Mouse (Mus musculus) adrenal gland, adult 8-10 months (tissue): ENCODE results near the gene Rfx2. TPM values are rescaled to one million over a fixed set of nuclear protein-coding genes. Genes with fewer than 3 reads are reported as not detected.

Experiments
- DNase-seq: peaks from one replicate; pipeline ENCODE4 v3.0.0; 2022
- total RNA-seq, 4 experiments: library from RNA; stranded (reverse); gene quantifications; 2 replicates each; pipeline ENCODE4 v1.2.4; 2022

The Rfx2 gene
- total RNA-seq, 4 experiments from 2014 or later, result 5.5 to 9.5 (median 6.8) TPM

GRCm38 (mm10) chr17:56832918-56833317, 2.1 kb upstream of the Rfx2 start:
- no peak for DNase-seq

GRCm38 (mm10) chr17:56831111-56831816, 451 bp upstream of the Rfx2 start:
- peak; percentile 97 for DNase-seq

- DNase-seq, result no peak
These were observed 1.0 kb downstream of the Rfx2 start for GRCm38 (mm10) chr17:56829795-56830194.

- DNase-seq, result no peak
These were observed 1.6 kb downstream of the Rfx2 start for GRCm38 (mm10) chr17:56829171-56829570.

GRCm38 (mm10) chr17:56826718-56827117, 4.1 kb downstream of the Rfx2 start:
- no peak for DNase-seq

- no peak for DNase-seq
These were observed 7.5 kb downstream of the Rfx2 start for GRCm38 (mm10) chr17:56823352-56823751.

- DNase-seq, result no peak
These were observed 8.4 kb downstream of the Rfx2 start for GRCm38 (mm10) chr17:56822380-56822779.

- no peak for DNase-seq
These were observed 11.1 kb downstream of the Rfx2 start for GRCm38 (mm10) chr17:56819694-56820111.

GRCm38 (mm10) chr17:56819032-56819545, 11.7 kb downstream of the Rfx2 start:
- DNase-seq, result no peak

GRCm38 (mm10) chr17:56818067-56818636, 12.7 kb downstream of the Rfx2 start:
- no peak for DNase-seq

GRCm38 (mm10) chr17:56815057-56815345, 15.8 kb downstream of the Rfx2 start:
- no peak for DNase-seq

GRCm38 (mm10) chr17:56814316-56815056, 16.3 kb downstream of the Rfx2 start:
- peak; percentile 72 for DNase-seq

GRCm38 (mm10) chr17:56810245-56810644, 20.6 kb downstream of the Rfx2 start:
- peak; percentile 95 for DNase-seq

GRCm38 (mm10) chr17:56808518-56808917, 22.3 kb downstream of the Rfx2 start:
- DNase-seq, result peak; percentile 80

GRCm38 (mm10) chr17:56805784-56806183, 25.0 kb downstream of the Rfx2 start:
- peak; percentile 58 for DNase-seq

GRCm38 (mm10) chr17:56804952-56805351, 25.9 kb downstream of the Rfx2 start:
- peak; percentile 77 for DNase-seq

GRCm38 (mm10) chr17:56802065-56802464, 28.7 kb downstream of the Rfx2 start:
- DNase-seq, result no peak

- DNase-seq, result no peak
These were observed 31.5 kb downstream of the Rfx2 start for GRCm38 (mm10) chr17:56799276-56799675.

GRCm38 (mm10) chr17:56793614-56794319, 37.0 kb downstream of the Rfx2 start:
- DNase-seq, result no peak

- peak; percentile 73 for DNase-seq
These were observed 38.2 kb downstream of the Rfx2 start for GRCm38 (mm10) chr17:56792588-56792987.

GRCm38 (mm10) chr17:56789286-56789685, 41.5 kb downstream of the Rfx2 start:
- DNase-seq, result no peak

- peak; percentile 78 for DNase-seq
These were observed 41.9 kb downstream of the Rfx2 start for GRCm38 (mm10) chr17:56788886-56789285.
